Mouse (Mus musculus): Measurements from ENCODE around the gene Rnf113a2. TPM values are rescaled to one million over a fixed set of nuclear protein-coding genes. Genes with fewer than 3 reads are reported as not detected.

Gene Rnf113a2
- total and polyA plus RNA-seq, 3 experiments, result 13.6 to 17.9 (median 16.3) TPM

GRCm38 (mm10) chr12:84371647-84372046 lies 45.3 kb upstream of the Rnf113a2 start:
- in situ Hi-C loops (cut with MboI; ENCODE audit: low pct_ligation_motif_present, low pct_unique_long_range_greater_than_20kb, low sequenced_read_pairs) (no loop called here), dilution Hi-C loops (cut with MboI; ENCODE audit: extremely low pct_ligation_motif_present, extremely low pct_unique_long_range_greater_than_20kb, low sequenced_read_pairs) (no loop called here)
- Histone ChIP-seq H3K27me3 (replicated peaks) (no peaks in the 10 kb centered on the region), H3K4me2 (ENCODE audit: insufficient read depth, low read depth, poor library complexity, severe bottlenecking) (no peak overlapping the region), H3K36me3 (replicated peaks in 1 of 2; ENCODE audit: control insufficient read depth in 1 of 2, insufficient read depth in 1 of 2, low read length in 1 of 2) (peaks cover 49 to 82% of the 10 kb centered on the region in 2 experiments), H3K79me2 (replicated peaks; ENCODE audit: control insufficient read depth, extremely low read depth, insufficient read depth, poor library complexity, severe bottlenecking) (no peaks in the 10 kb centered on the region), H3K27ac (ENCODE audit: insufficient read depth, low read depth) (no peak overlapping the region), H3K9me3 (replicated peaks; ENCODE audit: low read length) (no peaks in the 10 kb centered on the region), H3K9ac (ENCODE audit: insufficient read depth, low read depth) (no peak overlapping the region), H3K4me1 (ENCODE audit: control insufficient read depth in 1 of 2, insufficient read depth in 2 of 2) (no peaks in the 10 kb centered on the region), H3K4me3 (replicated peaks in 1 of 3; ENCODE audit: low read depth in 2 of 3, low read length in 2 of 3, poor library complexity in 1 of 3) (no peak overlapping the region)
- no peak for DNase-seq (ENCODE audit: extremely low read depth)
- TF ChIP-seq NRF1 (IDR thresholded peaks at IDR 0.05; ENCODE audit: low read depth, low read length) (no peak), CTCF (conservative IDR thresholded peaks at IDR 0.05 in 1 of 2, IDR thresholded peaks at IDR 0.05 in 1 of 2; ENCODE audit: low read depth in 2 of 2, low read length in 2 of 2) (no peak), MEF2A (IDR thresholded peaks at IDR 0.05; ENCODE audit: borderline replicate concordance, low read depth, low read length) (no peak), MAZ (IDR thresholded peaks at IDR 0.05; ENCODE audit: low read depth, low read length) (no peak), ELF1 (IDR thresholded peaks at IDR 0.05; ENCODE audit: low read depth, low read length) (no peak)

GRCm38 (mm10) chr12:84373831-84374481 lies 43.0 kb upstream of the Rnf113a2 start:
- Histone ChIP-seq H3K9me3 (replicated peaks; ENCODE audit: low read length) (no peaks in the 10 kb centered on the region), H3K4me2 (ENCODE audit: insufficient read depth, low read depth, poor library complexity, severe bottlenecking) (no peak overlapping the region), H3K36me3 (replicated peaks in 1 of 2; ENCODE audit: control insufficient read depth in 1 of 2, insufficient read depth in 1 of 2, low read length in 1 of 2) (peaks cover 38 to 66% of the 10 kb centered on the region in 2 experiments), H3K4me1 (ENCODE audit: control insufficient read depth in 1 of 2, insufficient read depth in 2 of 2) (no peaks in the 10 kb centered on the region), H3K9ac (ENCODE audit: insufficient read depth, low read depth) (no peak overlapping the region), H3K27me3 (replicated peaks) (no peaks in the 10 kb centered on the region), H3K79me2 (replicated peaks; ENCODE audit: control insufficient read depth, extremely low read depth, insufficient read depth, poor library complexity, severe bottlenecking) (no peaks in the 10 kb centered on the region), H3K4me3 (replicated peaks in 1 of 3; ENCODE audit: low read depth in 2 of 3, low read length in 2 of 3, poor library complexity in 1 of 3) (no peak overlapping the region), H3K27ac (ENCODE audit: insufficient read depth, low read depth) (no peak overlapping the region)
- DNase-seq (ENCODE audit: extremely low read depth), result no peak
- dilution Hi-C loops (cut with MboI; ENCODE audit: extremely low pct_ligation_motif_present, extremely low pct_unique_long_range_greater_than_20kb, low sequenced_read_pairs) (no loop called here), in situ Hi-C loops (cut with MboI; ENCODE audit: low pct_ligation_motif_present, low pct_unique_long_range_greater_than_20kb, low sequenced_read_pairs) (no loop called here)
- TF ChIP-seq ZKSCAN1 (IDR thresholded peaks at IDR 0.05; ENCODE audit: borderline replicate concordance, low read depth, low read length) (no peak), JUN (IDR thresholded peaks at IDR 0.05; ENCODE audit: insufficient read depth, low read depth, low read length) (no peak), HCFC1 (IDR thresholded peaks at IDR 0.05; ENCODE audit: low read depth, low read length) (no peak), MXI1 (IDR thresholded peaks at IDR 0.05; ENCODE audit: low read depth, low read length) (no peak), MYC (IDR thresholded peaks at IDR 0.05; ENCODE audit: low read depth, low read length) (no peak), POLR2A (IDR thresholded peaks at IDR 0.05; ENCODE audit: low read depth, low read length) (no peak), MAZ (IDR thresholded peaks at IDR 0.05; ENCODE audit: low read depth, low read length) (no peak), RAD21 (IDR thresholded peaks at IDR 0.05; ENCODE audit: low read depth, low read length) (no peak), USF1 (IDR thresholded peaks at IDR 0.05; ENCODE audit: low read depth, low read length) (no peak), RCOR1 (conservative IDR thresholded peaks at IDR 0.05; ENCODE audit: low read depth, low read length) (no peak), KAT2A (IDR thresholded peaks at IDR 0.05; ENCODE audit: insufficient replicate concordance, low read length) (no peak), MAX (IDR thresholded peaks at IDR 0.05; ENCODE audit: low read length) (no peak)
